Mouse (Mus musculus) ES-E14 (cell line): ENCODE results near the gene Them5. TPM values are rescaled to one million over a fixed set of nuclear protein-coding genes. Genes with fewer than 3 reads are reported as not detected.

Experiments
- DNase-seq: peaks from one replicate; pipeline ENCODE4 v3.0.0-alpha.2; 2013; ENCODE audit warnings: low read depth, low spot score
- H3K27ac ChIP-seq: 2 replicates; pipeline ENCODE4 v1.5.1; 2012; ENCODE audit warnings: low read depth, mild to moderate bottlenecking, low read length, moderate library complexity, mixed read lengths; ENCODE audit not compliant: poor library complexity, insufficient read depth, severe bottlenecking
- H3K36me3 ChIP-seq: 2 replicates; pipeline ENCODE4 v1.6.1; 2012; ENCODE audit warnings: mild to moderate bottlenecking, low read length, moderate library complexity, mixed read lengths; ENCODE audit not compliant: control insufficient read depth, poor library complexity, insufficient read depth, severe bottlenecking
- H3K4me1 ChIP-seq, 2 experiments: fragments of 150-350 bp in 1 of 2; sonication (generic) in 1 of 2; 2 replicates each; pipeline ENCODE4 v1.6.1; 2012; ENCODE audit warnings: low read length in 2 of 2, mild to moderate bottlenecking in 1 of 2, mixed read lengths in 1 of 2; ENCODE audit not compliant: control insufficient read depth in 2 of 2, insufficient read depth in 2 of 2, poor library complexity in 1 of 2
- H3K4me3 ChIP-seq, 2 experiments: fragments of 150-350 bp in 1 of 2; sonication (generic) in 1 of 2; 2 replicates each; pipeline ENCODE4 v1.5.1; 2012; ENCODE audit warnings: low read length in 2 of 2, low read depth in 1 of 2, mild to moderate bottlenecking in 1 of 2, mixed read lengths in 1 of 2; ENCODE audit not compliant: insufficient read depth in 1 of 2, poor library complexity in 1 of 2, severe bottlenecking in 1 of 2
- H3K9ac ChIP-seq: 2 replicates; pipeline ENCODE4 v1.6.1; 2012; ENCODE audit warnings: low read depth, mild to moderate bottlenecking, low read length, mixed read lengths; ENCODE audit not compliant: poor library complexity, insufficient read depth, severe bottlenecking
- H3K9me3 ChIP-seq: fragments of 150-350 bp; sonication (generic); 2 replicates; pipeline ENCODE4 v1.6.1; 2012; ENCODE audit warnings: low read depth, mild to moderate bottlenecking, low read length; ENCODE audit not compliant: control insufficient read depth, insufficient read depth
- CHD2 ChIP-seq: IDR thresholded peaks from 2 replicates; pipeline ENCODE4 v1.6.1; 2014; ENCODE audit warnings: mild to moderate bottlenecking, low read depth, low read length, inconsistent platforms
- HCFC1 ChIP-seq: IDR thresholded peaks from 2 replicates; pipeline ENCODE4 v1.6.1; 2012; ENCODE audit warnings: low read length, inconsistent platforms, borderline replicate concordance; ENCODE audit not compliant: insufficient read depth
- MAFK ChIP-seq: IDR thresholded peaks from 2 replicates; pipeline ENCODE4 v1.6.1; 2014; ENCODE audit warnings: mild to moderate bottlenecking, low read depth, low read length, inconsistent platforms; ENCODE audit not compliant: insufficient read depth
- ZC3H11A ChIP-seq: IDR thresholded peaks from 2 replicates; pipeline ENCODE4 v1.6.1; 2012; ENCODE audit warnings: low read depth, mild to moderate bottlenecking, inconsistent platforms, low read length, borderline replicate concordance
- ZNF384 ChIP-seq: IDR thresholded peaks from 2 replicates; pipeline ENCODE4 v1.6.1; 2012; ENCODE audit warnings: low read depth, low read length, inconsistent platforms
- in situ Hi-C, 2 experiments: fragments of 600-800 bp; cut with MboI; formaldehyde crosslinking; loops; one replicate each; pipeline ENCODE4 v1.15.1; 2025; ENCODE audit warnings: low sequenced_read_pairs in 2 of 2, inconsistent platforms in 1 of 2; ENCODE audit not compliant: unreplicated experiment in 2 of 2
- total RNA-seq: library from RNA; depleted of rRNA; stranded (reverse); fragments of 300-350 nt; gene quantifications from 2 replicates; pipeline ENCODE4 v1.2.3, GENCODE M21; 2012

The Them5 gene
- total RNA-seq, 1 experiment: 0.36 TPM

DNA sequence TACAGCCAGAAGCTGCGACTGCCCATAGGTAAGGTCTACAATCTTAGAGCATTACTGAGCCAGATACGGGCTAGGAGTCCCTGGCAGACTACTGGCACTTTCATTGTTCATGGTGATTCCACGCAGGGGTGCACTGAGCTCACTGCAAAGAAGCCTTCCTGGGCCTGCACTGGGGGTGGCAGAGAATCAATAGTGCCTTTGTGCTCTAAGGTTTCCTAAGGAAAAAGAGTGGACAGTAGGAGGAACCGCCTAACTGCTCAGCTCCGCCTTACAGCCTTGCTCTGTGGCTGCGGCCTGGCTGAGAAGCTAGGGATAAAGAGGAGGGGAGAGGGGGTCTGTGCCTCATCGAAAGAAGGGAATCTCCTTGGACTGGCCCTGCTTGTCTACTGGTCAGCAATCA lies 20.2 kb downstream of the Them5 start, which contains the start of gene C2cd4d:
Gene C2cd4d, plus strand, starts transcription at position 301 of the 400 bp plus-strand sequence.
- in situ Hi-C loops: no loop called here
- TF ChIP-seq CHD2: no peak
- no peak for DNase-seq
- H3K9ac ChIP-seq: no peak within 1 kb of the TSS
- H3K27ac ChIP-seq: no peak within 1 kb of the TSS
- H3K9me3 ChIP-seq: no peaks in the 10 kb centered on the region
- no peaks in the 10 kb centered on the region for H3K4me1 ChIP-seq
- H3K4me3 ChIP-seq: peak within 1 kb of the TSS; percentile 59 to 66
- no peaks in the 10 kb centered on the region for H3K36me3 ChIP-seq

DNA sequence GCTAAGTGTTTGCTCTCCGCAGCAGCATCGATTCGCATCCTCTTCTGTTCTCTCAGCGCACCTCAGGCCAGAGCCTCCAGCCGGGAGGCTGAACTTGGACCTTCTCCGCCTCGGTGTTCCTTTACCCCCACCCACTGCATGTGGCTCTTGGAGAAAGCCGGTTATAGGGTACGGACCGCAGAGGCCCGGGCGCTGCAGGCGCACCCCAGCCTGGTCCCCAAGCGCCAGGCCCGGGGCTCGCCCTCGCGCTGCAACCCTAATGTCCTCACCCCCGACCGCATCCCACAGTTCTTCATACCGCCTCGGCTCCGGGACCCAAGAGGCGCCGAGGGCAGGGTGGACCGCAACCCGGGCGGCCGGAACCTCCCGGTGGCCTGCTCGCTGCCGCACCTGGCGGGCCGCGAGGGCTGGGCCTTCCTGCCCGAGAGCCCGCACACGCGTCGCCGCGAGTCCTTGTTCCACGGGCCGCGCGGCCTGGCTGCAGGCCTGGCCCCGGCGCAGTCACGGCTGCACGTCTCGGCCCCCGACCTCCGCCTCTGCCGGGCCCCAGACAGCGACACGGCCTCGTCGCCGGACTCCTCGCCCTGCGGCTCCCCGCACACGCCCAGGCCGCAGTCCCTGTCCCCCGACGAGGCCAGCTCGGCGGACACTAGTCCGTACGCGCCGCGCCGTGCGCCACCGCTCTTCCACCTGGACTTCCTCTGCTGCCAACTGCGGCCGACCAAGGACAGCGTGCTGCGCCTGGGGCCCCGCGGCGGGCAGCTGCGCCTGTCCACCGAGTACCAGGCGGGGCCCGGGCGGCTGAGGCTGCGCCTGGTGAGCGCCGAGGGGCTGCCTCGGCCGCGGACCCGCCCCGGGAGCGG lies 21.6 kb downstream of the Them5 start:
- in situ Hi-C loops: no loop called here
- no peaks in the 10 kb centered on the region for H3K4me1 ChIP-seq
- TF ChIP-seq ZC3H11A: no peak
- no peak for TF ChIP-seq HCFC1
- TF ChIP-seq ZNF384: no peak
- no peak for TF ChIP-seq MAFK
- no peak for TF ChIP-seq CHD2
- H3K27ac ChIP-seq: no peak overlapping the region
- peak overlapping the region; percentile 21 for H3K9ac ChIP-seq
- H3K4me3 ChIP-seq: peak overlapping the region; percentile 59 to 66
- DNase-seq: no peak
- no peaks in the 10 kb centered on the region for H3K36me3 ChIP-seq
- no peaks in the 10 kb centered on the region for H3K9me3 ChIP-seq

DNA sequence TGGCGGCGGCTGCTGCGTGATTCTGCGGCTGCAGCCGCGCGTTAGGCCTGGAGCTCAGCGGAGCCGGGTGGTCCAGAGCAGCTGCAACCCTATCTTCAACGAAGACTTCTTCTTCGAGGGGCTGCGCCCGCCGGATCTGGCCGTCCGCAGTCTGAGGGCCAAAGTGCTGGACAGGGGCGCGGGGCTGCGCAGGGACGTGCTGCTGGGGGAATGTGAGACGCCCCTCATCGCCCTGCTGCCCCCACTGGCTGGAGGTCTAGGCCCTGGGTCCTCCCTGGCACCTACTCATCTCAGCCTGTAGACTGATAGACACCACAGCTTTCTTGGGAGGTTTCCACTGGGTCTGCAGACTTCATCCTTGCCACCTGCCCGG lies 22.2 kb downstream of the Them5 start:
- Histone ChIP-seq H3K27ac (no peak overlapping the region), H3K9ac (no peak overlapping the region), H3K4me3 (peak overlapping the region; percentile 59 to 66), H3K9me3 (no peaks in the 10 kb centered on the region), H3K36me3 (no peaks in the 10 kb centered on the region), H3K4me1 (no peaks in the 10 kb centered on the region)
- TF ChIP-seq HCFC1 (no peak), CHD2 (no peak), ZNF384 (no peak), ZC3H11A (no peak), MAFK (no peak)
- DNase-seq: no peak
- in situ Hi-C loops: no loop called here

DNA sequence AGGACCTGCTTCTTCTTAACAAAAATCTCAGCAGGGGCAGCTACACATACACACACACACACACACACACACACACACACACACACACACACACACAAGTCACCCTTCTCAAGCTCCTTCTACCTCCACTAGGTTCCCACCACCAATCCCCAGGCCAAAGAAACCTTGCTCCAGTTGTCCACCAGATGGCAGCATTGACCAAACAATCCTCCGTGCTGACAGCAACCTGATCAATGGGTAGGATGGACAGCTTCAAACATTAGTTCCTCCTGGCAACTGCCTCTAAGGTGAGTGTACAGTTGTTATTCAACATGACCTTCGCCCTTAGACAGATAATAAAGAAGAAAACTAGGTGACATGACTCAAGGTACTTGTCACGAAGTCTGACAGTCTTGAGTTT lies 24.9 kb downstream of the Them5 start:
- in situ Hi-C loops: no loop called here
- H3K9ac ChIP-seq: no peak overlapping the region
- DNase-seq: peak; percentile 76
- no peak overlapping the region for H3K4me3 ChIP-seq
- TF ChIP-seq ZC3H11A: peak; percentile 84; the same call in 1 of the 2 replicates
- TF ChIP-seq CHD2: no peak
- no peaks in the 10 kb centered on the region for H3K9me3 ChIP-seq
- H3K27ac ChIP-seq: no peak overlapping the region
- no peaks in the 10 kb centered on the region for H3K36me3 ChIP-seq
- peaks cover 0 to 3% of the 10 kb centered on the region in 2 experiments; a peak in 1 of 4 replicates for H3K4me1 ChIP-seq

DNA sequence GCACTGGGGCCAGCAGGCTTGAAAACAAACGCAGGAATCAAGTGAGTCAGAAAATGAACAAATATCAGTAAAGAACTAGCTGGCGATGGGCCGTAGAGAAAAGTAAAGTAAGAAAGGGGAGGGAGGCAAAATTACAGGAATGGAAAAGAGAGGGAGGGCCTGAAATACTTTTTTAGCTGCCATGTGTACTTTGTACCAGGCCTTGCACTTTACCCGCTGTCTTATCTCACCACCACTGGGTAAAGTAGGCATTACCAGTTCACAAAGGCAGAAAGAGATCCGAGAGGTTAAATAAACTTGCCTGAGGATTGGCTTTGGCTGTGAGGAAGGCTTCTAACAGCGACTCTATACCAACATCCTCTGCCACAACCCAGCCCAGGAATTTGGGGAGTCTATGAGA lies 25.6 kb downstream of the Them5 start:
- Histone ChIP-seq H3K36me3 (no peaks in the 10 kb centered on the region), H3K4me3 (no peak overlapping the region), H3K27ac (no peak overlapping the region), H3K9ac (no peak overlapping the region), H3K9me3 (no peaks in the 10 kb centered on the region), H3K4me1 (peaks cover 0 to 3% of the 10 kb centered on the region in 2 experiments; a peak in 1 of 4 replicates)
- no peak for TF ChIP-seq HCFC1
- TF ChIP-seq ZC3H11A: no peak
- no peak for TF ChIP-seq CHD2
- no peak for TF ChIP-seq ZNF384
- TF ChIP-seq MAFK: no peak
- DNase-seq: no peak
- in situ Hi-C loops: no loop called here
